Mouse (Mus musculus) gastrocnemius, adult 2 months (tissue): Measurements from ENCODE around the gene Wfdc18. TPM values are rescaled to one million over a fixed set of nuclear protein-coding genes. Genes with fewer than 3 reads are reported as not detected.

ENCODE experiments used
- DNase-seq: peaks from one replicate; pipeline ENCODE4 v3.0.0; 2022
- H3K27ac ChIP-seq: fragments of 200-600 bp; 2 replicates; pipeline ENCODE4 v1.8.1; 2022; ENCODE audit warnings: mild to moderate bottlenecking
- H3K4me3 ChIP-seq: fragments of 200-600 bp; 2 replicates; pipeline ENCODE4 v1.8.1; 2022; ENCODE audit warnings: mild to moderate bottlenecking, moderate library complexity
- CTCF ChIP-seq: fragments of 200-600 bp; IDR thresholded peaks from 2 replicates; pipeline ENCODE4 v1.8.1; 2022; ENCODE audit warnings: antibody characterized with exemption, mild to moderate bottlenecking, moderate library complexity
- intact Hi-C: fragments of 180-260 bp; cut with DNase I; formaldehyde crosslinking; loops from one replicate; pipeline ENCODE4 v1.15.1; 2025
- total RNA-seq, 2 experiments: library from RNA; stranded (reverse); gene quantifications; 2 replicates each; pipeline ENCODE4 v1.2.3; 2021

Wfdc18 gene
- total RNA-seq, 2 experiments from 2014 or later, result not detected

GRCm38 (mm10) chr11:83747376-83748265 lies 38.8 kb downstream of the Wfdc18 start:
- DNase-seq, result no peak
- Histone ChIP-seq H3K27ac (no peak overlapping the region), H3K4me3 (no peak overlapping the region)
- intact Hi-C loops, result no loop called here
- TF ChIP-seq CTCF, result no peak

GRCm38 (mm10) chr11:83753581-83754181 lies 44.9 kb downstream of the Wfdc18 start, which contains the start of gene Heatr6:
Gene Heatr6, plus strand, starts transcription at chr11:83753696.
- intact Hi-C loops, result no loop called here
- no peak for TF ChIP-seq CTCF
- H3K27ac ChIP-seq, result peak within 1 kb of the TSS; percentile 90
- DNase-seq, result peak; percentile 93
- H3K4me3 ChIP-seq, result peak within 1 kb of the TSS; percentile 76

GRCm38 (mm10) chr11:83754227-83754626 lies 45.4 kb downstream of the Wfdc18 start:
- Histone ChIP-seq H3K4me3 (peak overlapping the region; percentile 76), H3K27ac (peak overlapping the region; percentile 90)
- no peak for TF ChIP-seq CTCF
- no peak for DNase-seq
- intact Hi-C loops, result no loop called here

Other genes with a start within 250 kb of the Wfdc18 start
- gene Mmp28, start 245.9 kb upstream of the Wfdc18 start, total RNA-seq, result 1 to 10 TPM; 1.9 to 3.2 TPM
- gene Taf15, start 235.9 kb upstream of the Wfdc18 start, total RNA-seq, result 10 to 100 TPM; 27.1 to 30.5 TPM
- not detected for gene Heatr9, start 186.8 kb upstream of the Wfdc18 start, total RNA-seq
- not detected for gene Ccl5, start 178.5 kb upstream of the Wfdc18 start, total RNA-seq
- 1 to 10 TPM; 2.4 to 6.2 TPM for gene Ccl9, start 130.4 kb upstream of the Wfdc18 start, total RNA-seq
- gene Ccl6, start 115.9 kb upstream of the Wfdc18 start, total RNA-seq, result 1 to 10 TPM; 5.5 to 9.3 TPM
- not detected for gene Rpl9-ps1, start 63.4 kb upstream of the Wfdc18 start, total RNA-seq
- not detected for gene Ccl3, start 59.7 kb upstream of the Wfdc18 start, total RNA-seq
- gene Ccl4, start 46.4 kb upstream of the Wfdc18 start, total RNA-seq, result not detected
- under 1 TPM; 0.47 to 0.69 TPM for gene Wfdc17, start 5.0 kb upstream of the Wfdc18 start, total RNA-seq
- not detected for gene Wfdc21, start 37.9 kb downstream of the Wfdc18 start, total RNA-seq
- gene Heatr6, start 44.7 kb downstream of the Wfdc18 start, total RNA-seq, result 1 to 10 TPM; 8.5 to 9.2 TPM
- gene Hnf1b, start 141.0 kb downstream of the Wfdc18 start, total RNA-seq, result not detected
- gene Ddx52, start 233.0 kb downstream of the Wfdc18 start, total RNA-seq, result 10 to 100 TPM in 1 of 2 experiments, 1 to 10 TPM in 1; 9.6 to 10.8 TPM